Mouse (Mus musculus) midbrain, postnatal 0 days (tissue): ENCODE data around the gene Krt83. TPM values are rescaled to one million over a fixed set of nuclear protein-coding genes. Genes with fewer than 3 reads are reported as not detected.
A peak's percentile ranks its signal among the peaks of the same experiment; 100 is the strongest.
"Not testable (repeated sequence)": the region's sequence is repeated elsewhere in the genome, so short reads cannot be mapped to it uniquely, and the experiment has no call there.

Experiments used
- ATAC-seq: fragments of 200-750 bp; cut with Nextera tagmentation; 2 replicates; pipeline ENCODE4 v1.8.0; 2017; ENCODE audit warnings: moderate number of reproducible peaks, mild to moderate bottlenecking, moderate TSS enrichment, moderate library complexity; ENCODE audit not compliant: low FRiP score
- DNase-seq: peaks from one replicate; pipeline ENCODE4 v3.0.0-alpha.2; 2015; ENCODE audit warnings: low spot score
- H3K27ac ChIP-seq: fragments of 300-500 bp; sonication (generic); 2 replicates; pipeline ENCODE4 v1.5.1; 2014; ENCODE audit warnings: low read depth, mild to moderate bottlenecking, low read length, mixed read lengths
- H3K27me3 ChIP-seq: fragments of 300-500 bp; sonication (generic); 2 replicates; pipeline ENCODE4 v1.6.1; 2014; ENCODE audit warnings: low read length, control low read depth, mixed read lengths; ENCODE audit not compliant: insufficient read depth
- H3K36me3 ChIP-seq: fragments of 300-500 bp; sonication (generic); 2 replicates; pipeline ENCODE4 v1.6.1; 2014; ENCODE audit warnings: low read length, control low read depth, mixed read lengths; ENCODE audit not compliant: insufficient read depth
- H3K4me1 ChIP-seq: fragments of 300-500 bp; sonication (generic); 2 replicates; pipeline ENCODE4 v1.6.1; 2014; ENCODE audit warnings: mild to moderate bottlenecking, control low read depth, antibody characterized with exemption, low read length, mixed read lengths; ENCODE audit not compliant: insufficient read depth
- H3K4me2 ChIP-seq: fragments of 300-500 bp; sonication (generic); 2 replicates; pipeline ENCODE4 v1.6.1; 2014; ENCODE audit warnings: low read depth, mild to moderate bottlenecking, low read length, mixed read lengths; ENCODE audit not compliant: poor library complexity, severe bottlenecking
- H3K4me3 ChIP-seq: fragments of 300-500 bp; sonication (generic); 2 replicates; pipeline ENCODE4 v1.5.1; 2014; ENCODE audit warnings: low read depth, mild to moderate bottlenecking, low read length, moderate library complexity
- H3K9ac ChIP-seq: fragments of 300-500 bp; sonication (generic); replicated peaks from 2 replicates; pipeline ENCODE4 v1.6.1; 2014; ENCODE audit warnings: mild to moderate bottlenecking, low read length, moderate library complexity, mixed read lengths; ENCODE audit not compliant: poor library complexity, severe bottlenecking
- H3K9me3 ChIP-seq: fragments of 300-500 bp; sonication (generic); 2 replicates; pipeline ENCODE4 v1.6.1; 2016; ENCODE audit warnings: low read length, control low read depth
- CTCF ChIP-seq: IDR thresholded peaks from 2 replicates; pipeline ENCODE4 v1.5.1; 2016; ENCODE audit warnings: antibody characterized with exemption, mild to moderate bottlenecking
- WGBS: fragments of 180-500 bp; shearing (Covaris S2); extraction: QIAGEN DNeasy Blood & Tissue Kit; methylation state at CpG from one replicate; pipeline ENCODE4 v1.1.7; 2014; 5-methylcytosine and 5-hydroxymethylcytosine counted together
- polyA plus RNA-seq: library from polyadenylated mRNA; unstranded; fragments of >200 nt; fragmentation: Nextera tagmentation; extraction: Ambion mirVana; gene quantifications from 2 replicates; pipeline ENCODE4 v1.2.1, GENCODE M21; 2015
- total RNA-seq: library from RNA; depleted of rRNA; stranded (reverse); fragments of >200 nt; gene quantifications from 2 replicates; pipeline ENCODE4 v1.2.3, GENCODE M21; 2014

Gene Krt83
- total and polyA plus RNA-seq, 2 experiments from 2014 or later, result not detected

GRCm38 (mm10) chr15:101522556-101523232 lies 31.4 kb upstream of the Krt83 start:
- no peak overlapping the region for H3K4me3 ChIP-seq
- no peak overlapping the region for H3K27ac ChIP-seq
- no peaks in the 10 kb centered on the region for H3K4me1 ChIP-seq
- no peaks in the 10 kb centered on the region for H3K27me3 ChIP-seq
- no peak for ATAC-seq
- no peaks in the 10 kb centered on the region for H3K9me3 ChIP-seq
- H3K4me2 ChIP-seq, result no peak overlapping the region
- DNase-seq, result no peak
- H3K9ac ChIP-seq, result no peak overlapping the region
- 86% methylated on average over 4 of the region's 4 CpGs for WGBS
- H3K36me3 ChIP-seq, result no peaks in the 10 kb centered on the region
- no peak for TF ChIP-seq CTCF

- Histone ChIP-seq H3K27me3 (no peaks in the 10 kb centered on the region), H3K4me3 (no peak overlapping the region), H3K9ac (no peak overlapping the region), H3K4me1 (no peaks in the 10 kb centered on the region), H3K27ac (no peak overlapping the region), H3K9me3 (no peaks in the 10 kb centered on the region), H3K36me3 (no peaks in the 10 kb centered on the region), H3K4me2 (no peak overlapping the region)
- peak; percentile 88 for DNase-seq
- ATAC-seq, result no peak
- WGBS, result 18% methylated on average over 2 of the region's 2 CpGs
- peak; percentile 95 for TF ChIP-seq CTCF
Measured at GRCm38 (mm10) chr15:101519792-101520191, 28.5 kb upstream of the Krt83 start.

GRCm38 (mm10) chr15:101517161-101517560 lies 25.8 kb upstream of the Krt83 start, which contains the start of gene Gm49425:
Gene Gm49425 (minus strand): TSS chr15:101517261.
- not testable (repeated sequence) for H3K4me3 ChIP-seq, ATAC-seq, DNase-seq, H3K4me2 ChIP-seq, H3K27ac ChIP-seq, H3K36me3 ChIP-seq, H3K27me3 ChIP-seq, H3K9me3 ChIP-seq, H3K4me1 ChIP-seq, H3K9ac ChIP-seq
- WGBS, result 78% methylated on average over 2 of the region's 2 CpGs

DNA sequence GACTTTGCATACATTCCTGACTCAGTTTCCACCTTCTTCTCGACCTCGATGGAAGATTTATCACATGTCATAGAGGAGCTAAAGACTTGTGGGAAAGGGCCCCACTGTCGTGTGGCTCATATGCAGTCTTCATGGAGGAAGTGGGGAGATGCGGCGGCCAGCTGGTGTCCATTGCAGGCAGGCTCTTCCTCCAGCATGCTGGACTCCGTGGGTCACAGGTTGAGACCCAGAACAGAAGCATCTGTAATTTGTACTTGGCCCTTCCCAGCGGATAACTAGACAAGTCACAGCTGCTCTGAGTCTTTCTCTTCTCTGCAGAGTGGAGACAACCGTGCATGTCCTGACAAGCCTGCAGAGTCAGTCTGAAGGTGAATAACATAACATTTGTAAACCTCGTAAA lies 16.9 kb upstream of the Krt83 start:
- no peaks in the 10 kb centered on the region for H3K9me3 ChIP-seq
- 86% methylated on average over 9 of the region's 9 CpGs for WGBS
- H3K9ac ChIP-seq, result no peak overlapping the region
- no peaks in the 10 kb centered on the region for H3K4me1 ChIP-seq
- H3K27me3 ChIP-seq, result no peaks in the 10 kb centered on the region
- ATAC-seq, result no peak
- H3K27ac ChIP-seq, result no peak overlapping the region
- no peak overlapping the region for H3K4me3 ChIP-seq
- no peak overlapping the region for H3K4me2 ChIP-seq
- no peak for DNase-seq
- no peak for TF ChIP-seq CTCF
- no peaks in the 10 kb centered on the region for H3K36me3 ChIP-seq

DNA sequence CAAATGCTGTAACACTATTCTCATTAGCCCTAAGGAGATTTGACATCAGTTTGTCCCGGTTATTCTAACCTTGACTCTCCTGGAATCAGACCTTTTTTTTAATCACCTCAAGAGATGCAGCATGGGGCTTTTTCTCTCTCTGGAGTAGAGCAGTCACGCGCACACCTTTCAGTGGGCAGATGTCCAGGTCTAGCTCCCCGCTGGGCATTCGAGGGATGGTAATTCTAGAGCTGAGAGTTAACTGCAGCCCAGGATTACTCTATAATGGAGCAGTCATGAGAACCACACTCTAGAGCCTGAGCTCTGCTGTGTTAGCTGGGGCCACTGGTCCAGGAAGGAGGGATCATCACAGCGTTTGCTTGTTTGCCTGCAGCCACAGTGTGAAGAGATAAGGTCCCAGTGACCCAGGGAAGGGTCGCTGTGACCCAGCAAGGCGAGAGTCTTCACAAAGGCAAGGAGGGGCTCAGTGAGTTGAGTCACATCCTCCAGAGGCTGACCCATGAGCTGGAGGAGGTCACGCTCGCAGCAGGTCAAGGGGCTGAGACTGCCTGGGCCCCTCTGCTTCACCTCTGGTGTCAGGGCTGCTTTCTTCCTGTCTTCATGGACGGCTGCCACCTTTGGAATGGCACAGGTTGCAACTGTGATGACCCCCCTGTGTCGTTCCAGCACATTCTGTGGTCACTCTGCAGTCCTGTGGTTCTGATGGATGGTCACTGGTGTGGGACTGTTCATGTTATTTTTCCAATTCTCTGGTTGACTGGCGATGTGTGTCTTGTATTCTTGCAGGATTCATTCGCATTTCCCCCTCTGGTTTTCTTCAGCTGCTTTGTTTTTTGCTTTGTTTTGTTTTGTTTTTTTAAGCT lies 15.8 kb upstream of the Krt83 start:
- no peak overlapping the region for H3K27ac ChIP-seq
- H3K9ac ChIP-seq, result no peak overlapping the region
- no peaks in the 10 kb centered on the region for H3K9me3 ChIP-seq
- 48% methylated on average over 14 of the region's 14 CpGs for WGBS
- no peak for DNase-seq
- no peaks in the 10 kb centered on the region for H3K4me1 ChIP-seq
- H3K4me3 ChIP-seq, result no peak overlapping the region
- H3K27me3 ChIP-seq, result no peaks in the 10 kb centered on the region
- H3K36me3 ChIP-seq, result no peaks in the 10 kb centered on the region
- no peak for ATAC-seq
- no peak for TF ChIP-seq CTCF
- no peak overlapping the region for H3K4me2 ChIP-seq

- H3K27ac ChIP-seq, result no peak overlapping the region
- no peak overlapping the region for H3K4me2 ChIP-seq
- H3K4me3 ChIP-seq, result no peak overlapping the region
- H3K27me3 ChIP-seq, result no peaks in the 10 kb centered on the region
- 80% methylated on average over 2 of the region's 2 CpGs for WGBS
- no peak for ATAC-seq
- TF ChIP-seq CTCF, result peak; percentile 53
- H3K4me1 ChIP-seq, result no peaks in the 10 kb centered on the region
- no peak for DNase-seq
- no peak overlapping the region for H3K9ac ChIP-seq
- H3K36me3 ChIP-seq, result no peaks in the 10 kb centered on the region
- no peaks in the 10 kb centered on the region for H3K9me3 ChIP-seq
Measured at GRCm38 (mm10) chr15:101497181-101497580, 5.9 kb upstream of the Krt83 start.
